Mouse (Mus musculus) erythroblast, embryonic 14.5 days (primary cell): ENCODE measurements around the gene Ptprn2.

Experiments used
- GATA1 ChIP-seq: IDR thresholded peaks from 2 replicates; pipeline ENCODE4 v1.6.1; 2012; ENCODE audit warnings: low read length, inconsistent platforms, mixed read lengths
- TAL1 ChIP-seq: IDR thresholded peaks from 3 replicates; pipeline ENCODE4 v1.6.1; 2012; ENCODE audit warnings: low read length, inconsistent platforms, mixed read lengths

DNA sequence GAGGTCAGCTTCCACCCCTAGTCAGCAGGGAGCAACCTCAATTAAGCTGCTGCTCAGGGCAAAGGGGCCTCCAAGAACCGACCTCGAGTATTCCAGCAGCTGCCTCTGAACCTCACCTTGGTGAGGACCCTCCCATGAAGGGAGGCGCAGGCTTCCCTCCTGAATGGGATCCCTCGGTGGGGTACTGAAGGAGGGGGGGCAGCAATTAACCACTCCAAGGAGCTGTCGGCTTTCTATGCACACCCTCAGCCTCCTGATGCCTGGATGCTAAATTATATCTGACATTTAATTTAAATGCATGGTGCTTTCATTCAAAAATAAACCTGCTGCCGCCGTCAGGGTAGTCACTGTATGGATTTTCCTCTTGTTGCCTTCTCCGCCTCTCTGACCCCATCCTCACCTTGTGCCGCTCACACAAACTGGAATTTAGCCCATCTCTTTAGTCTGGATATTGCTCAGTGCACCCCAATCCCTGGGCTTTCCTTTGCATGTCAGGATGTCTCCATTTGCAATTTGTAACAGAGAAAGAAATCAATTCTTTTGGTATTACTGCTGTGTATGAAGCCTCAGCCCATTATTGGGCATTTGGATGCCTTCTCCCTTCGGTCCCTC is 629.8 kb downstream of the Ptprn2 start:
- TF ChIP-seq GATA1 (no peak), TAL1 (no peak)
